Mouse (Mus musculus) myocyte (in vitro differentiated cells): ENCODE measurements at regions not wholly inside any gene's neighbourhood (a gene's known extent, or its start where the extent isn't known, plus 50 kb on each side); places are given as distances from the start of the nearest gene placed in this dataset.

ENCODE experiments used
- CEBPB ChIP-seq: IDR thresholded peaks from 2 replicates; pipeline ENCODE4 v1.6.1; 2011; ENCODE audit warnings: mild to moderate bottlenecking, moderate library complexity; ENCODE audit not compliant: poor library complexity, insufficient read depth, severe bottlenecking
- E2F4 ChIP-seq: IDR thresholded peaks from one replicate; pipeline ENCODE4 v1.6.1; 2011; ENCODE audit warnings: mild to moderate bottlenecking, control low read depth, moderate library complexity; ENCODE audit not compliant: insufficient read depth
- MAX ChIP-seq: IDR thresholded peaks from one replicate; pipeline ENCODE4 v1.6.1; 2011; ENCODE audit warnings: low read depth, mild to moderate bottlenecking, control low read depth
- POLR2A ChIP-seq: IDR thresholded peaks from one replicate; pipeline ENCODE4 v1.6.1; 2011; ENCODE audit warnings: low read depth, mild to moderate bottlenecking, control low read depth, moderate library complexity; ENCODE audit not compliant: insufficient read length
- POLR2AphosphoS2 ChIP-seq: IDR thresholded peaks from one replicate; pipeline ENCODE4 v1.6.1; 2011; ENCODE audit warnings: low read depth, control low read depth; ENCODE audit not compliant: insufficient read length
- REST ChIP-seq: IDR thresholded peaks from one replicate; pipeline ENCODE4 v1.6.1; 2011; ENCODE audit warnings: mild to moderate bottlenecking, control low read depth, moderate library complexity; ENCODE audit not compliant: insufficient read depth, insufficient read length
- TCF12 ChIP-seq: IDR thresholded peaks from one replicate; pipeline ENCODE4 v1.6.1; 2011; ENCODE audit warnings: mild to moderate bottlenecking, control low read depth; ENCODE audit not compliant: poor library complexity, insufficient read depth, severe bottlenecking

- TF ChIP-seq POLR2A = no peak
- no peak for TF ChIP-seq REST
- no peak for TF ChIP-seq E2F4
- TF ChIP-seq TCF12 = no peak
- no peak for TF ChIP-seq POLR2AphosphoS2
- no peak for TF ChIP-seq MAX
- no peak for TF ChIP-seq CEBPB
Observed at GRCm38 (mm10) chr2:92804916-92805315, 110.0 kb upstream of the Syt13 start.
